Comparison of ENCODE assay signal across 22 mouse cellular contexts in genomic region chr6:137664936-137665335, GRCm38 (mm10). TPM values are rescaled to one million over a fixed set of nuclear protein-coding genes. Genes with fewer than 3 reads are reported as not detected.
DNase-seq lines count a peak whose midpoint lies in the region; TF ChIP-seq lines count a peak whose summit lies in the region.
"Had no signal": no experiment of that assay in that cellular context is flagged by ENCODE, and none has a peak within 500 bp of the region (broad histone marks: within the 10 kb centered on the region; RNA-seq: fewer than 3 reads in every experiment).

No protein-coding gene starts in this region.

- no peak for DNase-seq in gastrocnemius, adult 2 months
- DNase-seq in gastrocnemius, postnatal 36 days, result no peak
- DNase-seq in heart, adult 8-10 months (ENCODE audit: low spot score), result peak; percentile 48
- no peak for DNase-seq in heart, embryonic 10.5 days (ENCODE audit: low spot score)
- DNase-seq in right cerebral cortex, adult 18-20 months, result peak; percentile 17
- no peak for DNase-seq in right cerebral cortex, postnatal 4 days
- DNase-seq in neural tube, embryonic 10.5 days (ENCODE audit: extremely low spot score, low spot score), result no peak
- DNase-seq: adrenal gland, adult 2 months; adrenal gland, postnatal 36 days; cerebellum, postnatal 14 days; kidney, adult 2 months; kidney, postnatal 36 days; liver, postnatal 0 days; lung, postnatal 36 days; thymus, postnatal 4 days had no signal

- whole genome bisulfite sequencing in heart, embryonic 10.5 days, result 69% methylated on average over 3 of the region's 3 CpGs

- no peaks in the 10 kb centered on the region; the same call in 1 of the 2 replicates for H3K27me3 ChIP-seq in heart, embryonic 10.5 days (ENCODE audit: insufficient read depth, poor library complexity, severe bottlenecking)
- H3K27me3 ChIP-seq: forebrain, embryonic 13.5 days; hindbrain, embryonic 12.5 days; intestine, embryonic 15.5 days; liver, embryonic 12.5 days; neural tube, embryonic 12.5 days had no signal

- no peak for TF ChIP-seq CTCF in gastrocnemius, adult 2 months (IDR thresholded peaks at IDR 0.05)

- H3K27ac ChIP-seq in gastrocnemius, adult 2 months, result peak overlapping the region; percentile 78
- H3K27ac ChIP-seq in heart, embryonic 10.5 days, result no peak overlapping the region
- H3K27ac ChIP-seq: forebrain, embryonic 13.5 days; hindbrain, embryonic 12.5 days; hindbrain, postnatal 0 days; intestine, embryonic 15.5 days; left cerebral cortex, adult 2 months; liver, embryonic 12.5 days; neural tube, embryonic 12.5 days had no signal

- intact Hi-C loops in gastrocnemius, adult 2 months (cut with DNase I), result loop anchor here (5.0 kb wide), 1 partner anchor 57 kb away; no protein-coding TSS in a partner anchor
- intact Hi-C loops in gastrocnemius, postnatal 36 days (cut with DNase I), result loop anchor here (5.0 kb wide), 2 partner anchors 57 to 208 kb away; no protein-coding TSS in a partner anchor

- H3K36me3 ChIP-seq in heart, embryonic 10.5 days, result no peaks in the 10 kb centered on the region
- H3K36me3 ChIP-seq: hindbrain, embryonic 12.5 days; intestine, embryonic 15.5 days; liver, embryonic 12.5 days; neural tube, embryonic 12.5 days had no signal

- H3K4me1 ChIP-seq in heart, embryonic 10.5 days, result no peaks in the 10 kb centered on the region
- H3K4me1 ChIP-seq: forebrain, embryonic 13.5 days; hindbrain, embryonic 12.5 days; intestine, embryonic 15.5 days; liver, embryonic 12.5 days; neural tube, embryonic 12.5 days had no signal

- no peaks in the 10 kb centered on the region for H3K9me3 ChIP-seq in heart, embryonic 10.5 days
- H3K9me3 ChIP-seq: forebrain, embryonic 13.5 days; hindbrain, embryonic 12.5 days; intestine, embryonic 15.5 days; liver, embryonic 12.5 days; neural tube, embryonic 12.5 days had no signal

- no peak overlapping the region for H3K4me3 ChIP-seq in gastrocnemius, adult 2 months
- H3K4me3 ChIP-seq in heart, embryonic 10.5 days, result no peak overlapping the region
- H3K4me3 ChIP-seq: forebrain, embryonic 13.5 days; hindbrain, embryonic 12.5 days; intestine, embryonic 15.5 days; left cerebral cortex, adult 2 months; liver, embryonic 12.5 days; neural tube, embryonic 12.5 days had no signal

RNA-seq across cellular contexts. Expression of gene Eps8, which starts 10.3 kb away (rescaled TPM):
- 1 to 10 TPM; 4.3 to 6.9 TPM for total RNA-seq in gastrocnemius, adult 2 months (2021)
- 1 to 10 TPM; 4.5 to 4.6 TPM for total RNA-seq in gastrocnemius, postnatal 36 days (2021)
- 10 to 100 TPM in 3 of 4 experiments, 1 to 10 TPM in 1; 9.3 to 12.2 (median 10.8) TPM for total RNA-seq in heart, adult 8-10 months (2022)
- polyA plus RNA-seq in heart, embryonic 10.5 days (2016; fragmentation: Nextera tagmentation; extraction: Ambion mirVana), result 14.9 and 16.3 TPM in 2 replicates

Comparison
In these comparisons a context has a peak if more than half of its experiments do, and no peak if none do; other contexts are left out.
1. DNase-seq: peak in heart, adult 8-10 months (single experiment) and right cerebral cortex, adult 18-20 months (single experiment); none in gastrocnemius, adult 2 months (single experiment), gastrocnemius, postnatal 36 days (0 of 2), heart, embryonic 10.5 days (single experiment), right cerebral cortex, postnatal 4 days (single experiment) and neural tube, embryonic 10.5 days (single experiment).